Mouse (Mus musculus) kidney, postnatal 0 days (tissue): ENCODE results near the gene Bbs2. TPM values are rescaled to one million over a fixed set of nuclear protein-coding genes. Genes with fewer than 3 reads are reported as not detected.
A peak's percentile ranks its signal among the peaks of the same experiment; 100 is the strongest.

Experiments
- ATAC-seq: fragments of 200-750 bp; cut with Nextera tagmentation; replicated peaks from 2 replicates; pipeline ENCODE4 v1.8.0; 2017; ENCODE audit warnings: low read depth, moderate number of reproducible peaks, moderate TSS enrichment, moderate library complexity; ENCODE audit not compliant: low FRiP score
- DNase-seq: peaks from one replicate; pipeline ENCODE4 v3.0.0-alpha.2; 2016; ENCODE audit warnings: low spot score
- H3K27ac ChIP-seq: fragments of 300-500 bp; sonication (generic); 2 replicates; pipeline ENCODE4 v1.5.1; 2014; ENCODE audit warnings: mild to moderate bottlenecking
- H3K27me3 ChIP-seq: fragments of 300-500 bp; sonication (generic); 2 replicates; pipeline ENCODE4 v1.6.1; 2014; ENCODE audit warnings: low read length, mixed read lengths; ENCODE audit not compliant: insufficient read depth
- H3K36me3 ChIP-seq: fragments of 300-500 bp; sonication (generic); 2 replicates; pipeline ENCODE4 v1.6.1; 2014; ENCODE audit warnings: low read length, mixed read lengths; ENCODE audit not compliant: insufficient read depth
- H3K4me1 ChIP-seq: fragments of 300-500 bp; sonication (generic); replicated peaks from 2 replicates; pipeline ENCODE4 v1.6.1; 2014; ENCODE audit warnings: antibody characterized with exemption, low read length, mixed read lengths; ENCODE audit not compliant: insufficient read depth
- H3K4me2 ChIP-seq: fragments of 300-500 bp; sonication (generic); 2 replicates; pipeline ENCODE4 v1.6.1; 2014; ENCODE audit warnings: mild to moderate bottlenecking, low read length, moderate library complexity, mixed read lengths
- H3K4me3 ChIP-seq: fragments of 300-500 bp; sonication (generic); replicated peaks from 2 replicates; pipeline ENCODE4 v1.5.1; 2014; ENCODE audit warnings: low read depth, low read length
- H3K9ac ChIP-seq: fragments of 300-500 bp; sonication (generic); 2 replicates; pipeline ENCODE4 v1.6.1; 2014; ENCODE audit warnings: low read depth, low read length
- H3K9me3 ChIP-seq: fragments of 300-500 bp; sonication (generic); replicated peaks from 2 replicates; pipeline ENCODE4 v1.6.1; 2016; ENCODE audit warnings: low read length, inconsistent platforms, mixed read lengths
- CTCF ChIP-seq: IDR thresholded peaks from 2 replicates; pipeline ENCODE4 v1.5.1; 2016; ENCODE audit warnings: antibody characterized with exemption, low read depth, mild to moderate bottlenecking, moderate library complexity
- WGBS: fragments of 180-500 bp; shearing (Covaris S2); extraction: QIAGEN DNeasy Blood & Tissue Kit; methylation state at CpG from one replicate; pipeline ENCODE4 v1.1.7; 2014; 5-methylcytosine and 5-hydroxymethylcytosine counted together
- polyA plus RNA-seq: library from polyadenylated mRNA; unstranded; fragments of >200 nt; fragmentation: Nextera tagmentation; extraction: Ambion mirVana; gene quantifications from 2 replicates; pipeline ENCODE4 v1.2.1, GENCODE M21; 2015

The Bbs2 gene
- polyA plus RNA-seq, 1 experiment from 2014 or later, result 14.2 TPM

DNA sequence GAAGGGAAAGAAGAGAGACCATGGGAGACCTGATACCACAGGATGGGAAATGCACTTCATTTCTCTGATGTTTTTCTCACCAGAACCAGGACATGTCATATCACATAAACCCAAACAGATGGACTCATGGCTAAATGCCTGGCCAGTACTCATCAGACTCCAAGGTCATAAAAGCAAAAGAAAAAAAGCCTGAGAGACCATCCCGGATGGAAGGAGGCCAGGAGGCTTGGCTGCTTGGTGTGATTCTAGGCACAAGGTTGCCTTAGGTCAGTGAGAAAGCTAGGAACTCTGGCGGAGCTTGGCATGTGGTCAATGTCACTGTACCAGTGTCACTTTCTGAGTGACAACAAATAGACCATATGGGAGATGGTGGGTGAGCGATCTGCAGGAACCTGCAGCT is 9.1 kb upstream of the Bbs2 start:
- H3K4me3 ChIP-seq, result no peak overlapping the region
- H3K9me3 ChIP-seq, result no peaks in the 10 kb centered on the region
- WGBS, result 66% methylated on average over 3 of the region's 3 CpGs
- TF ChIP-seq CTCF, result no peak
- no peaks in the 10 kb centered on the region for H3K4me1 ChIP-seq
- DNase-seq (no peak), ATAC-seq (no peak)
- H3K27ac ChIP-seq, result no peak overlapping the region
- H3K36me3 ChIP-seq, result no peaks in the 10 kb centered on the region
- H3K4me2 ChIP-seq, result no peak overlapping the region
- no peak overlapping the region for H3K9ac ChIP-seq
- H3K27me3 ChIP-seq, result no peaks in the 10 kb centered on the region

DNA sequence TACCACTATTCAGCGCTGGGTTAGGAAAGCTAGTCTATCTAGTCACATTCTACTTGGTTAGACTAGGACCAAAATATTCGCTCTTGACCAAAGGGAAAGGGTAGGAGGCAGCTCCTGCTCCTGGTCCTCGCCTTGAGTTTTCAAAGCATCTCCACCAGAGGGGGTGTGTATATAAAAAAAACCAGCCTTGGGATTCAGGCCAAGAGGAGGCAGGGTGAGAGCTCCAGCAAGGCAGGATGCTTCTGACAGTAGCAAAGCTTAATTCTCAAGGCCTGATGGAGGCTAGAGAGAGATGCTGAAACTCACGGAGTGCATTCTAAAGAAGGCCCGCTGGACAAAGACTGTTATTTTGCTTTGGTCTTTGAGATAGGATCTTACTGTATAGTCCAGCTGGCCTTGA is 5.4 kb upstream of the Bbs2 start:
- WGBS, result 52% methylated on average over 5 of the region's 5 CpGs
- Histone ChIP-seq H3K4me1 (no peaks in the 10 kb centered on the region), H3K9ac (no peak overlapping the region), H3K27me3 (no peaks in the 10 kb centered on the region), H3K9me3 (no peaks in the 10 kb centered on the region), H3K27ac (no peak overlapping the region), H3K4me3 (no peak overlapping the region), H3K4me2 (no peak overlapping the region), H3K36me3 (no peaks in the 10 kb centered on the region)
- ATAC-seq, result no peak
- DNase-seq, result peak; percentile 44
- TF ChIP-seq CTCF, result peak; percentile 55

DNA sequence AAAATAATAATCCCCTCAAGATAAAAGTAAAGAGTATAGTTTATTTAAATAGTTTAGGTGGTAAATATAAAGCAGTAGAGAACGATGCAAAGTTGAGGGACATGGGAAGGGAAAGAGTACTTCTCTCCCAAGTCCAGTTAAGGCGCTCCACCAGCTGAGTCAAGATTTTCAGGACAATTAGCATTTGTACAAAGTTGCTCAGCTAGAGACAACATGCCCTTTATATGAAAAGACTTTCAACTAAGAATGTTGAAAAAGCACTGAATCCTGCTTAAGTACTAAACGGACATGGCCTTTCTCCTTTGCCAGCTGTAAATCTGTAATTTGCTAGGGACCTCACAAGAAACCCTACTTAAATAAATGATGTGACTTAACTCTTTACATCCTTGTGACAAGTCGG is 268 bp upstream of the Bbs2 start:
- ATAC-seq (no peak), DNase-seq (peak; percentile 64)
- TF ChIP-seq CTCF, result no peak
- Histone ChIP-seq H3K4me1 (no peaks in the 10 kb centered on the region), H3K36me3 (no peaks in the 10 kb centered on the region), H3K4me2 (peak overlapping the region; percentile 72), H3K4me3 (peak overlapping the region; percentile 65), H3K9ac (peak overlapping the region; percentile 67), H3K27ac (peak overlapping the region; percentile 95), H3K27me3 (no peaks in the 10 kb centered on the region), H3K9me3 (no peaks in the 10 kb centered on the region)
- 34% methylated on average over 4 of the region's 4 CpGs for WGBS

DNA sequence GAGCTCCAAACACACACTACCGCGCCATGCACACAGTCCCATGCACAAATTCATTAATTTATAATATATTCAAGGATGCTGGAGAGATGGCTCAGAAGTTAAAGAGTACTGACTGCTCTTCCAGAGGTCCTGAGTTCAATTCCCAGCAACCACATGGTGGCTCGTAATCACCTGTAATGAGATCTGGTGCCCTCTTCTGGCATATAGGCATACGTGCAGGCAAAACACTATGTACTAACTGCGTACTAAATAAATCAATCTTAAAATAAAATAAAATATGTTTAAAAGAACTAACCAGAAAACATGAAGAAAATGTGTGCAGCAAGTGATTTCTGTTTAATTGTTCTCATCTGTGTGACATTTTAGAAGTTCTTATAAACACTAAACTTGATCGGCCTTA is 4.4 kb downstream of the Bbs2 start:
- H3K9me3 ChIP-seq, result no peaks in the 10 kb centered on the region
- no peak for DNase-seq
- no peak overlapping the region for H3K27ac ChIP-seq
- 83% methylated on average over 6 of the region's 6 CpGs for WGBS
- no peaks in the 10 kb centered on the region for H3K27me3 ChIP-seq
- no peaks in the 10 kb centered on the region for H3K36me3 ChIP-seq
- no peak overlapping the region for H3K9ac ChIP-seq
- no peak overlapping the region for H3K4me3 ChIP-seq
- no peak for ATAC-seq
- peak; percentile 47 for TF ChIP-seq CTCF
- no peak overlapping the region for H3K4me2 ChIP-seq
- H3K4me1 ChIP-seq, result no peaks in the 10 kb centered on the region

DNA sequence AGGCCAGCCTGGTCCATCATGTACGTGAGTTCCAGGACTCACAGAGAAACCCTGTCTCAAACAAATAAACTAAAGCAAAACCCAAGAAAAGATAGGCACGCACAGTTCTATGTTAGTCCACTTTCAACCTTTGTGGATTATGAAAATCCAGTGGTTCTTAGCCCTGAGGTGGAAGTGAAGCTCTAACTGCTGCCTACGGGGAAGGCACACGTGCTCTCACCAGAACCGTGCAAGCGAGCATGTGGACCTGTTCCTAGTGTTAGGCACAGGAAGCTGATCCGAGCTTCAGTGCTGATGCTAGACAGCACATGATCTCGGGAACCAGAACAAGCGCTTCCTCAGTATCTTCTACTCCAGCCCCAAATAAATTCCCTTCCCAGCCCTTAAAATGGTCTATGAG is 5.9 kb downstream of the Bbs2 start:
- H3K27me3 ChIP-seq, result no peaks in the 10 kb centered on the region

DNA sequence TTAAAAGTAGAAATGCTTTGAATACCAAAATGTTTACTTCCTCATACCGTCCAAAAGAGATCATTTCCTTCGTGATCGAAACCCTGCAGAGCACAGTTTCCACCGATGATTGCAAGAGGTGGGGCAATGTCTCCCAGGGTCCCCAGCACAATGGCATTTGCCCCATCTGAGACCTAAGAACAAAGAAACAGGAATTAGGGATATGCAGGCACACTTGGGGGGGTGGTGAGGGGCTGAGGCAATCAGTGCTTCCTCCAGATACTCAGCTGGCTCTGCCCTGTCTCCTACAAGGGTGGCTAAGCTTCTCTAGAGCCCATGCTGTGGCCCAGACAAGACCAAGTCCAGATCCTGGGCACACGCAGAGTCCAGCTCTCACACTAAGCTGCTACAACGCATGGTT is 9.0 kb downstream of the Bbs2 start:
- WGBS, result 76% methylated on average over 6 of the region's 6 CpGs
- Histone ChIP-seq H3K27ac (no peak overlapping the region), H3K4me2 (no peak overlapping the region), H3K4me1 (no peaks in the 10 kb centered on the region), H3K36me3 (no peaks in the 10 kb centered on the region), H3K27me3 (no peaks in the 10 kb centered on the region), H3K9ac (no peak overlapping the region), H3K9me3 (no peaks in the 10 kb centered on the region), H3K4me3 (no peak overlapping the region)
- no peak for TF ChIP-seq CTCF
- DNase-seq (no peak), ATAC-seq (no peak)

More for the DNA sequence above, 5.9 kb downstream of the Bbs2 start:
- TF ChIP-seq CTCF, result no peak
- Histone ChIP-seq H3K27ac (no peak overlapping the region), H3K36me3 (no peaks in the 10 kb centered on the region), H3K9me3 (no peaks in the 10 kb centered on the region), H3K9ac (no peak overlapping the region), H3K4me1 (no peaks in the 10 kb centered on the region), H3K4me3 (no peak overlapping the region), H3K4me2 (no peak overlapping the region)
- no peak for DNase-seq
- no peak for ATAC-seq
- WGBS, result 87% methylated on average over 9 of the region's 9 CpGs

DNA sequence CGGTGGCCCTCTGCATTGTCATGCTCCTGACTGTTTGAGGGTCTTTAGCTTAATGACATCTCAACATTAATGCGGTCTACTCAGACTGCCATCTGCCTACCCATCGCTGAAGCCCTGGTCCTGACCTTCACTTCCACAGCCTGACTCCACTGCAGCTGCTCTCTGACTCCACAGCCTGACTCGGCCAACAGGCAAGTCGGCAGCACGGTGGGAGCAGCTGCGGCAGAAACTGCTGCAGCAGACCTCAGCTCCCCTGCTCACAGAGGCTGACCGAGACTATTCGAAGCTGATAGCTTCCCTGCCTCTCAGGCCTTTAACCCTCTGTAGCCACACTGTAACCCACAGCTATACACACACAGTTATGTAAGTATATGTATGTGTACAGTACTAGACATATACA is 10.8 kb downstream of the Bbs2 start:
- Histone ChIP-seq H3K4me2 (no peak overlapping the region), H3K27ac (no peak overlapping the region), H3K4me3 (no peak overlapping the region), H3K36me3 (no peaks in the 10 kb centered on the region), H3K9ac (no peak overlapping the region), H3K4me1 (no peaks in the 10 kb centered on the region), H3K27me3 (no peaks in the 10 kb centered on the region), H3K9me3 (no peaks in the 10 kb centered on the region)
- DNase-seq (no peak), ATAC-seq (no peak)
- 79% methylated on average over 9 of the region's 9 CpGs for WGBS
- TF ChIP-seq CTCF, result no peak
